Mouse (Mus musculus) brain, adult 10 weeks (tissue): Measurements from ENCODE around the gene Fbxl3. TPM values are rescaled to one million over a fixed set of nuclear protein-coding genes. Genes with fewer than 3 reads are reported as not detected.

Experiments used
- polyA plus RNA-seq: library from polyadenylated mRNA; stranded (reverse); fragments of 350-450 nt; fragmentation: Illumina TruSeq; extraction: RNeasy Lipid Tissue Mini Kit (QIAGEN cat#74804); gene quantifications from one replicate; pipeline ENCODE4 v1.2.3, GENCODE M21; 2015; ENCODE audit warnings: low read depth, low replicate concordance

The Fbxl3 gene
- polyA plus RNA-seq = 99.6 TPM

GRCm38 (mm10) chr14:103099238-103099933 is at the start of gene Fbxl3:
Gene Fbxl3, minus strand, starts transcription at chr14:103099566.

GRCm38 (mm10) chr14:103069864-103070611 is 29.3 kb downstream of the Fbxl3 start, which contains the start of gene Cln5:
Gene Cln5, plus strand, starts transcription at chr14:103070216.

GRCm38 (mm10) chr14:103046677-103047076 is 52.7 kb downstream of the Fbxl3 start, which contains the start of gene Acod1:
Gene Acod1, plus strand, starts transcription at chr14:103046977.

Other genes with a start within 250 kb of the Fbxl3 start
- 35.2 TPM for gene Kctd12, start 116.9 kb downstream of the Fbxl3 start, polyA plus RNA-seq
- gene Acod1, start 52.6 kb downstream of the Fbxl3 start, polyA plus RNA-seq = not detected
- 16.8 TPM for gene Cln5, start 29.4 kb downstream of the Fbxl3 start, polyA plus RNA-seq
- gene Mycbp2, start 247.2 kb upstream of the Fbxl3 start, polyA plus RNA-seq = 108 TPM